In genomic region chr2:165857395-165857831, GRCm38 (mm10) we compare ENCODE assay signal across 8 mouse cellular contexts. TPM values are rescaled to one million over a fixed set of nuclear protein-coding genes. Genes with fewer than 3 reads are reported as not detected.
DNase-seq lines count a peak whose midpoint lies in the region; ATAC-seq lines count a peak whose summit lies in the region.

No protein-coding gene starts in this region.

- H3K27me3 ChIP-seq in hindbrain, embryonic 14.5 days (ENCODE audit: control insufficient read depth, insufficient read depth, low read length) = no peaks in the 10 kb centered on the region
- no peaks in the 10 kb centered on the region for H3K27me3 ChIP-seq in liver, embryonic 11.5 days (replicated peaks; ENCODE audit: control insufficient read depth, insufficient read depth, low read length)
- H3K27me3 ChIP-seq in neural tube, embryonic 13.5 days = no peaks in the 10 kb centered on the region

- no peaks in the 10 kb centered on the region for H3K36me3 ChIP-seq in hindbrain, embryonic 14.5 days (replicated peaks; ENCODE audit: control insufficient read depth, insufficient read depth)
- peaks cover 7% of the 10 kb centered on the region; the same call in 1 of the 2 replicates for H3K36me3 ChIP-seq in liver, embryonic 11.5 days (ENCODE audit: control insufficient read depth, insufficient read depth, low read length)
- 0 out of 2 replicates have a peak, but pooled peaks cover 6% of the 10 kb centered on the region for H3K36me3 ChIP-seq in neural tube, embryonic 13.5 days

- ATAC-seq in hindbrain, embryonic 14.5 days (ENCODE audit: low FRiP score) = no peak
- ATAC-seq in liver, embryonic 11.5 days (replicated peaks; ENCODE audit: low FRiP score) = no peak
- no peak for ATAC-seq in neural tube, embryonic 13.5 days (ENCODE audit: low read depth)

- H3K9me3 ChIP-seq in hindbrain, embryonic 14.5 days (ENCODE audit: control insufficient read depth, low read length) = no peaks in the 10 kb centered on the region
- H3K9me3 ChIP-seq in liver, embryonic 11.5 days (ENCODE audit: control insufficient read depth, low read length) = no peaks in the 10 kb centered on the region
- H3K9me3 ChIP-seq in neural tube, embryonic 13.5 days = no peaks in the 10 kb centered on the region

- WGBS in hindbrain, embryonic 14.5 days = 6% methylated on average over 4 of the region's 4 CpGs
- WGBS in liver, embryonic 11.5 days = 27% methylated on average over 4 of the region's 4 CpGs
- 5% methylated on average over 4 of the region's 4 CpGs for WGBS in neural tube, embryonic 13.5 days

- H3K4me1 ChIP-seq in hindbrain, embryonic 14.5 days (replicated peaks; ENCODE audit: control insufficient read depth, insufficient read depth, low read length) = peaks cover 63% of the 10 kb centered on the region
- H3K4me1 ChIP-seq in liver, embryonic 11.5 days (replicated peaks; ENCODE audit: control insufficient read depth, insufficient read depth, low read length) = peaks cover 77% of the 10 kb centered on the region
- H3K4me1 ChIP-seq in neural tube, embryonic 13.5 days (replicated peaks) = peaks cover 95% of the 10 kb centered on the region

- H3K9ac ChIP-seq in hindbrain, embryonic 14.5 days = peak overlapping the region; percentile 55
- H3K9ac ChIP-seq in liver, embryonic 11.5 days (ENCODE audit: low read depth, low read length) = peak overlapping the region; percentile 54
- peak overlapping the region; percentile 66 for H3K9ac ChIP-seq in neural tube, embryonic 13.5 days

- H3K4me3 ChIP-seq in hindbrain, embryonic 14.5 days (replicated peaks; ENCODE audit: low read length) = no peak overlapping the region
- H3K4me3 ChIP-seq in liver, embryonic 11.5 days (ENCODE audit: low read depth, low read length) = peak overlapping the region; percentile 31; the same call in 1 of the 2 replicates
- peak overlapping the region; percentile 18; the same call in 1 of the 2 replicates for H3K4me3 ChIP-seq in neural tube, embryonic 13.5 days

- intact Hi-C loops in heart, postnatal 36 days (cut with DNase I) = no loop called here

- peak overlapping the region; percentile 91 for H3K27ac ChIP-seq in hindbrain, embryonic 14.5 days
- peak overlapping the region; percentile 88 for H3K27ac ChIP-seq in liver, embryonic 11.5 days (ENCODE audit: low read depth, low read length)
- H3K27ac ChIP-seq in neural tube, embryonic 13.5 days (replicated peaks) = peak overlapping the region; percentile 96

- H3K4me2 ChIP-seq in hindbrain, embryonic 14.5 days (replicated peaks) = peak overlapping the region; percentile 39
- H3K4me2 ChIP-seq in liver, embryonic 11.5 days = peak overlapping the region; percentile 61
- H3K4me2 ChIP-seq in neural tube, embryonic 13.5 days = peak overlapping the region; percentile 49

- DNase-seq in heart, adult 11 months = peak; percentile 97
- DNase-seq in heart, postnatal 36 days = no peak
- peak; percentile 56 for DNase-seq in embryo, embryonic 11 days
- no peak for DNase-seq in hindbrain, embryonic 14.5 days (ENCODE audit: low spot score)
- no peak for DNase-seq in liver, embryonic 11.5 days (ENCODE audit: low spot score)
- no peak for DNase-seq in adrenal gland, postnatal 10 days
- DNase-seq in right cerebral cortex, postnatal 14 days = no peak

RNA-seq across cellular contexts. Expression of gene Zmynd8, which starts 41.4 kb away (rescaled TPM):
- total RNA-seq in heart, postnatal 36 days (2021) = 10 to 100 TPM; 46.5 to 48.0 TPM
- 55.4 and 63.4 TPM in 2 replicates for polyA plus RNA-seq in hindbrain, embryonic 14.5 days (2014; fragmentation: Nextera tagmentation; extraction: Ambion mirVana)
- polyA plus RNA-seq in liver, embryonic 11.5 days (2014; fragmentation: Nextera tagmentation; extraction: Ambion mirVana) = 49.1 and 55.8 TPM in 2 replicates
- 69.0 and 73.2 TPM in 2 replicates for polyA plus RNA-seq in neural tube, embryonic 13.5 days (2015; fragmentation: Nextera tagmentation; extraction: Ambion mirVana)
- 10 to 100 TPM; 39.8 to 57.2 TPM for total RNA-seq in adrenal gland, postnatal 10 days (2021)

Comparison
In these comparisons a context has a peak if more than half of its experiments do, and no peak if none do; other contexts are left out.
1. DNase-seq: peak in heart, adult 11 months (single experiment) and embryo, embryonic 11 days (single experiment); none in heart, postnatal 36 days (0 of 2), hindbrain, embryonic 14.5 days (single experiment), liver, embryonic 11.5 days (single experiment), adrenal gland, postnatal 10 days (single experiment) and right cerebral cortex, postnatal 14 days (single experiment).
2. Peak in every context shown above with its lines, with median percentiles within 50 percentile points of each other: H3K27ac ChIP-seq, H3K4me2 ChIP-seq and H3K9ac ChIP-seq.